Mouse (Mus musculus) neural tube, embryonic 14.5 days (tissue): ENCODE results near the gene Dpp8. TPM values are rescaled to one million over a fixed set of nuclear protein-coding genes. Genes with fewer than 3 reads are reported as not detected.
"Not testable (repeated sequence)": the region's sequence is repeated elsewhere in the genome, so short reads cannot be mapped to it uniquely, and the experiment has no call there.

Experiments used
- ATAC-seq: fragments of 200-750 bp; cut with Nextera tagmentation; 2 replicates; pipeline ENCODE4 v1.8.0; 2017; ENCODE audit warnings: low read depth, mild to moderate bottlenecking, moderate TSS enrichment, moderate library complexity
- H3K27ac ChIP-seq: fragments of 300-500 bp; sonication (generic); 2 replicates; pipeline ENCODE4 v1.5.1; 2014; ENCODE audit warnings: low read depth, mild to moderate bottlenecking, control low read depth, low read length, moderate library complexity, mixed read lengths
- H3K27me3 ChIP-seq: fragments of 300-500 bp; sonication (generic); 2 replicates; pipeline ENCODE4 v1.6.1; 2014; ENCODE audit warnings: low read length; ENCODE audit not compliant: control insufficient read depth, insufficient read depth
- H3K36me3 ChIP-seq: fragments of 300-500 bp; sonication (generic); 2 replicates; pipeline ENCODE4 v1.6.1; 2014; ENCODE audit warnings: low read length, mixed read lengths; ENCODE audit not compliant: control insufficient read depth, insufficient read depth
- H3K4me1 ChIP-seq: fragments of 300-500 bp; sonication (generic); 2 replicates; pipeline ENCODE4 v1.6.1; 2014; ENCODE audit warnings: low read length; ENCODE audit not compliant: control insufficient read depth, insufficient read depth
- H3K4me2 ChIP-seq: fragments of 300-500 bp; sonication (generic); 2 replicates; pipeline ENCODE4 v1.6.1; 2014; ENCODE audit warnings: mild to moderate bottlenecking, low read depth, low read length, control low read depth
- H3K4me3 ChIP-seq: fragments of 300-500 bp; sonication (generic); 2 replicates; pipeline ENCODE4 v1.5.1; 2014; ENCODE audit warnings: low read depth, low read length, control low read depth, mixed read lengths
- H3K9ac ChIP-seq: fragments of 300-500 bp; sonication (generic); replicated peaks from 2 replicates; pipeline ENCODE4 v1.6.1; 2014; ENCODE audit warnings: low read depth, mild to moderate bottlenecking, control low read depth, low read length, mixed read lengths
- H3K9me3 ChIP-seq: fragments of 300-500 bp; sonication (generic); 2 replicates; pipeline ENCODE4 v1.6.1; 2016; ENCODE audit warnings: low read length; ENCODE audit not compliant: control insufficient read depth
- WGBS: fragments of 180-500 bp; shearing (Covaris S2); extraction: QIAGEN DNeasy Blood & Tissue Kit; methylation state at CpG from one replicate; pipeline ENCODE4 v1.1.7; 2014; 5-methylcytosine and 5-hydroxymethylcytosine counted together
- polyA plus RNA-seq: library from polyadenylated mRNA; unstranded; fragments of >200 nt; fragmentation: Nextera tagmentation; extraction: Ambion mirVana; gene quantifications from 2 replicates; pipeline ENCODE4 v1.2.1, GENCODE M21; 2014

Gene Dpp8
- polyA plus RNA-seq, 1 experiment from 2014 or later, result 32.3 TPM

DNA sequence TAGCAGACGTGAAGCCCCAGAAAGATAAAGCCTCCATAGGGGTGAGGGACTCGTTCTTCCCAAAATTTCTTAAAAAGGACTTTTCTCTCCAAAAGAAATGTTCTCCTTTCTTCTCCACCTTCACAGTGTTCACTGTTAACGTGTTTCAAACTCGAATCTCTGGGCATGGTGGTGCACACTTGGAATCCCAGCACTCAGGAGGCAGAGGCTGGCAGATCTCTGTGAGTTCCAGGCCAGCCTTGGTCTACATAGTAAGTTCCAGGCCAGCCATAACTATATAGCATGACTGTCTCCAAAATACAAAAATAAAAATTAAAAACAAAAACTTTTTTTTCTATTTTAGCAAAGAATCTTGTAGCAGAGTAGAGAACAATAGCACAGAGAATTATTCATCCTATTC lies 12.1 kb upstream of the Dpp8 start:
- no peaks in the 10 kb centered on the region for H3K36me3 ChIP-seq

DNA sequence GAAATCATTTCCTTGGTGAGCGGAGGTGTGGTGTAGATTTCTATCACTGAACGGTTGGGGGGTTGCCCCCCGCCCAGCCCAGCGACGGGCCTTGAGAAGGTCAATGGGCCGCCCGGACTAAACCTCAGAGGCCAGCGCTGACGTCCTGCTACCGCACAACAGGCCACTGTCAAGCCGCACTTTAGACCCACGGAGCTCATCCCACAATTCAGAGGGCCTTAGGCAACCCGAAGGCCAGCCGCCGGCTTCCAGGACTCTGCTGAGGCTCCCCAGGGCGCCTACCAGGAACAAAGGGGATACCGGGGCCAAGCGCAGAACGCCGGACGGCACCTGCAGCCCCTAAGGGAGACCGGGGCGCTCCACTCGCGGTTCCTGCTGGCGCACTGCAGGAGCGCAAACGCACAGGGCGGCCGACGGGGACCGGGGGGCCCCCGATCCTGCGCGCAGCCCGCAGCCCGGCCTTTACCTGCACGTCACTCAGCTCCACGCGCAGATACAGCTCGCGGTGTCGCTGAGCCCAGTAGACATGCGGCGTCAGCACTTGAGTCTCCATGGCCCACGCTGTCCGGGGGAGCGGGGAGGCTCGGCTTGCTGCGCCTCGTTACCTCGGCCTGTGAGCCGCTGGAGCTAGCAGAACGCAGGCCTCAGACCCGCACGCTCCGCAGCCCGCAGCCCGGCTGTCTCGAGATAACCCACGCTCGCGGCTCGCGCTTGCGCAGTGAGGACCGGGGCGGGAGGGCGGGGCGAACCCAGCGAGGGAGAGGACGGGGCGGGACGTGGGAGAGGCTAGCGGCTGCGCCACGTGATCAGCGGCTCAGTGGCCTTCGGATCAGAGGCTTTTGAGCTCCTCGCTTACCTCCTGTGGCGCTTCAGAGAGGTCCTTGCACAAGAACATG lies 11.0 kb upstream of the Dpp8 start, which contains the start of gene Hacd3:
Hacd3 (minus strand) TSS at position 703 of the 896 bp plus-strand sequence.
- H3K27me3 ChIP-seq, result no peaks in the 10 kb centered on the region
- WGBS, result under 1% methylated on average over 79 of the region's 81 CpGs
- peak within 1 kb of the TSS; percentile 99 for H3K4me3 ChIP-seq
- no peaks in the 10 kb centered on the region for H3K9me3 ChIP-seq
- H3K4me1 ChIP-seq, result peaks cover 40% of the 10 kb centered on the region
- no peaks in the 10 kb centered on the region for H3K36me3 ChIP-seq
- H3K9ac ChIP-seq, result peak within 1 kb of the TSS; percentile 99
- peak within 1 kb of the TSS; percentile 93 for H3K27ac ChIP-seq
- H3K4me2 ChIP-seq, result peak within 1 kb of the TSS; percentile 62
- peak; percentile 95 for ATAC-seq

More for the DNA sequence above, 12.1 kb upstream of the Dpp8 start:
- Histone ChIP-seq H3K4me1 (peaks cover 42% of the 10 kb centered on the region), H3K4me2 (peak overlapping the region; percentile 62), H3K9ac (no peak overlapping the region; the same call in 1 of the 2 replicates), H3K27me3 (no peaks in the 10 kb centered on the region), H3K27ac (no peak overlapping the region), H3K9me3 (no peaks in the 10 kb centered on the region), H3K4me3 (peak overlapping the region; percentile 99)
- no peak for ATAC-seq
- 77% methylated on average over 4 of the region's 4 CpGs for WGBS

GRCm38 (mm10) chr9:65021887-65022579 lies 10.2 kb upstream of the Dpp8 start:
- Histone ChIP-seq H3K27ac (peak overlapping the region; percentile 93), H3K4me1 (peaks cover 32% of the 10 kb centered on the region), H3K36me3 (no peaks in the 10 kb centered on the region), H3K4me3 (peak overlapping the region; percentile 99), H3K27me3 (no peaks in the 10 kb centered on the region), H3K9ac (peak overlapping the region; percentile 99), H3K4me2 (peak overlapping the region; percentile 62), H3K9me3 (no peaks in the 10 kb centered on the region)
- ATAC-seq, result peak; percentile 20; the same call in 1 of the 2 replicates
- WGBS, result 19% methylated on average over 9 of the region's 9 CpGs

- Histone ChIP-seq H3K27me3 (no peaks in the 10 kb centered on the region), H3K27ac (no peak overlapping the region; the same call in 1 of the 2 replicates), H3K4me3 (no peak overlapping the region), H3K9ac (no peak overlapping the region), H3K36me3 (no peaks in the 10 kb centered on the region), H3K4me2 (no peak overlapping the region), H3K4me1 (peaks cover 31% of the 10 kb centered on the region), H3K9me3 (no peaks in the 10 kb centered on the region)
- no peak for ATAC-seq
- WGBS, result 71% methylated on average over 4 of the region's 4 CpGs
Observed at GRCm38 (mm10) chr9:65022580-65023135, 9.6 kb upstream of the Dpp8 start.

DNA sequence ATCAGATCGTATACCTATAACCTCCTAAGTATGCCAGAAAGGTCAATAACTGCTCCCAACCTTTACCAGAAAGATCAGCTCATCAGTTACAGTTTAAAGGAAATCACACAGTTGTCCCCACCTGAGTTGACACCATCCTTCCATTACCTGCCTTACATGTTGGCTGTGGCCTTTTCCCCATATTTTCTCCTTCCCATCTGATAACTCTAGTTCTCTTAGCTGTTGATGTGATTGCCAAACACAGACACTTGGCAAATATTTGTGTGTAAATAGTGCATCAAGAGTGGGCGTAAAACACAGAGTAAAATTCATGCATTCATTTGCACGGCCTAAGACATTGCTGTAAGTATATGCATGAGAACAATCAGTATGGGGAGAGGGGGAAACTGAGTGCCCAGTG lies 8.8 kb upstream of the Dpp8 start:
- H3K4me1 ChIP-seq, result peaks cover 28% of the 10 kb centered on the region
- 93% methylated on average over 3 of the region's 3 CpGs for WGBS
- no peaks in the 10 kb centered on the region for H3K27me3 ChIP-seq
- no peak overlapping the region for H3K27ac ChIP-seq
- no peaks in the 10 kb centered on the region for H3K9me3 ChIP-seq
- no peak for ATAC-seq
- H3K4me3 ChIP-seq, result no peak overlapping the region
- no peaks in the 10 kb centered on the region for H3K36me3 ChIP-seq
- H3K9ac ChIP-seq, result no peak overlapping the region
- H3K4me2 ChIP-seq, result no peak overlapping the region

GRCm38 (mm10) chr9:65027241-65027640 lies 5.0 kb upstream of the Dpp8 start:
- Histone ChIP-seq H3K27ac (no peak overlapping the region), H3K4me2 (no peak overlapping the region), H3K27me3 (no peaks in the 10 kb centered on the region), H3K9ac (no peak overlapping the region), H3K9me3 (no peaks in the 10 kb centered on the region), H3K4me1 (peaks cover 7% of the 10 kb centered on the region), H3K36me3 (no peaks in the 10 kb centered on the region), H3K4me3 (no peak overlapping the region)
- ATAC-seq, result no peak
- 82% methylated on average over 7 of the region's 7 CpGs for WGBS

- Histone ChIP-seq H3K27ac (no peak overlapping the region), H3K36me3 (no peaks in the 10 kb centered on the region), H3K4me2 (no peak overlapping the region), H3K9ac (no peak overlapping the region), H3K4me1 (peaks cover 6% of the 10 kb centered on the region), H3K4me3 (no peak overlapping the region), H3K27me3 (no peaks in the 10 kb centered on the region), H3K9me3 (no peaks in the 10 kb centered on the region)
- ATAC-seq, result no peak
- 89% methylated on average over 5 of the region's 5 CpGs for WGBS
Observed at GRCm38 (mm10) chr9:65028313-65028712, 3.9 kb upstream of the Dpp8 start.

DNA sequence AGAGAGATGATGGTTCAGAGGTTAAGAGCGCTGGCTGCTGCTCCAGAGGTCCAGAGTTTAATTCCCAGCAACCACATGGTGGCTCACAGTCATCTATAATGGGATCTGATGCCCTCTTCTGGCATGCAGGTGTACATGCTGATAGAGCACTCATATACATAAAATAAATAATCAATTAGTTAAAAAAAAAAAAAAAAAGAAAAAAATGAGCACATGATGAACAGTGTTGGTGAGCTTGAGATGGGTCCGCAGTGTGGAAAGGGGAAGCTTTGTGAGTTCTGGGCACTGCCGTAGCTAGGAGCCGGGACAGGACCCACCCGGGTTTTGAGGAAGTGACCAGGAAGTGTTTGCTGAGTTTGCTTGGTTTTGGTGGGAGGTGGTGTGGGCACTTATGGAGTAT lies 859 bp upstream of the Dpp8 start:
- not testable (repeated sequence) for ATAC-seq, H3K36me3 ChIP-seq, H3K9me3 ChIP-seq, H3K9ac ChIP-seq, H3K4me2 ChIP-seq, H3K27me3 ChIP-seq, H3K4me3 ChIP-seq, H3K27ac ChIP-seq
- peaks cover 14% of the 10 kb centered on the region for H3K4me1 ChIP-seq
- WGBS, result 73% methylated on average over 5 of the region's 5 CpGs
